In the genomic region with DNA sequence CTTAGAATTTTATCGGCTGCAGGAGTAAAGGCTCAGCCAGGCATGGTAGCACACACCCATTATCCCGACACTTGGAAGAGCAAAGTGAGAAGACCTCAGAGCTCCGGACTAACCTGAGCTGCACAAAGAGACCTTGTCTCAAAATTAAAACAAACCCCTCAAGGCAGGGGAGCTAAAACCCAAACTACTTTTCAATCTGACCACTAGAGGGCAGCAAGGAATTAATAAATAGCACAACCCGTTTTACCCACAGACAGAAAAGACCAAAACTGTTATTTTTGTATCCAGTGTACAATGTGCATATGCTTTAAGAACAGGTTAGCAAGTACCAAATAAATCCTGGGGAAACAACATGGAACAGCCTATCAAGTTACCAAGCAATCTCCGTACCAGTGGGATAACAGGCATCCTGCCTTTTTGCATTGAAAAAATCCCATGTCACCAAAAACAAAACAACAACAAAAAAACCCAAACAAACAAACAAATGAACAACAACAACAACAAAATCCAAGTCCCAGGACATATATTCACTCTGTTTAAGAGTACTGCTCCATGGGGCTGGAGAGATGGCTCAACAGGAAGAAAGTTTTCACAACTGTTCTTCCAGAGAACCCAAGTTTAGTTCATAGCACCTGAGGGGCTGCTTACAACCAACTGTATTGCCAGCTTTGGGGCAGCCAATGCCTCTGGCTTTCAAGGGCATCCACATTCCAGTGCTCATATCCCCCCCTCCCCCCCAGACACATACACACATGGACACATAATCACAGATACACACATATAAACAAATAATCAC, we compare ENCODE assay signal across 9 mouse cellular contexts. TPM values are rescaled to one million over a fixed set of nuclear protein-coding genes. Genes with fewer than 3 reads are reported as not detected.
DNase-seq lines count a peak whose midpoint lies in the region; ATAC-seq and TF ChIP-seq lines count a peak whose summit lies in the region.
"Had no signal": no experiment of that assay in that cellular context is flagged by ENCODE, and none has a peak within 500 bp of the region (broad histone marks: within the 10 kb centered on the region; RNA-seq: fewer than 3 reads in every experiment).

No protein-coding gene starts in this region.

- TF ChIP-seq POLR2A in cortical plate, adult 2 months (IDR thresholded peaks at IDR 0.05; ENCODE audit: extremely low read depth, insufficient read depth, low read length) = no peak

- peak; percentile 29 for ATAC-seq in lung, embryonic 16.5 days (ENCODE audit: low read depth)

- H3K27me3 ChIP-seq in lung, embryonic 16.5 days (ENCODE audit: control insufficient read depth, insufficient read depth, low read depth, low read length) = no peaks in the 10 kb centered on the region
- H3K27me3 ChIP-seq: embryonic facial prominence, embryonic 12.5 days had no signal

- H3K9me3 ChIP-seq in lung, embryonic 16.5 days (ENCODE audit: control insufficient read depth, low read length) = no peaks in the 10 kb centered on the region
- H3K9me3 ChIP-seq: embryonic facial prominence, embryonic 12.5 days had no signal

- peak; percentile 67 for DNase-seq in heart, adult 11 months
- DNase-seq in heart, postnatal 4 days = no peak
- DNase-seq in right cerebral cortex, adult 18-20 months = peak; percentile 4
- no peak for DNase-seq in right cerebral cortex, postnatal 10 days (ENCODE audit: low spot score in 2 of 2)
- DNase-seq in urinary bladder, adult 18-20 months (ENCODE audit: low spot score in 2 of 2) = no peak
- no peak for DNase-seq in ovary, postnatal 14 days (ENCODE audit: low spot score)

- H3K4me1 ChIP-seq in cortical plate, adult 2 months (ENCODE audit: control insufficient read depth, insufficient read depth, low read length) = no peaks in the 10 kb centered on the region
- peaks cover 10% of the 10 kb centered on the region for H3K4me1 ChIP-seq in lung, embryonic 16.5 days (replicated peaks; ENCODE audit: control insufficient read depth, insufficient read depth, low read length)
- H3K4me1 ChIP-seq: embryonic facial prominence, embryonic 12.5 days had no signal

- H3K4me2 ChIP-seq in lung, embryonic 16.5 days (ENCODE audit: low read depth, low read length) = no peak overlapping the region
- H3K4me2 ChIP-seq: embryonic facial prominence, embryonic 12.5 days had no signal

- 38% methylated on average over 5 of the region's 5 CpGs for WGBS in lung, embryonic 16.5 days

- H3K27ac ChIP-seq in cortical plate, adult 2 months (ENCODE audit: insufficient read depth, low read length) = no peak overlapping the region
- H3K27ac ChIP-seq in lung, embryonic 16.5 days (ENCODE audit: low read length) = peak overlapping the region; percentile 59
- H3K27ac ChIP-seq: embryonic facial prominence, embryonic 12.5 days had no signal

- H3K36me3 ChIP-seq in lung, embryonic 16.5 days (ENCODE audit: control insufficient read depth, insufficient read depth, low read length) = no peaks in the 10 kb centered on the region

- H3K4me3 ChIP-seq in cortical plate, adult 2 months (ENCODE audit: insufficient read depth, low read length) = no peak overlapping the region
- no peak overlapping the region for H3K4me3 ChIP-seq in lung, embryonic 16.5 days (ENCODE audit: low read length)
- H3K4me3 ChIP-seq: embryonic facial prominence, embryonic 12.5 days had no signal

- no peak overlapping the region for H3K9ac ChIP-seq in lung, embryonic 16.5 days (ENCODE audit: low read length)
- H3K9ac ChIP-seq: embryonic facial prominence, embryonic 12.5 days had no signal

- peak; percentile 29; the same call in 1 of the 2 replicates for TF ChIP-seq CTCF in cortical plate, adult 2 months (IDR thresholded peaks at IDR 0.05; ENCODE audit: extremely low read depth, insufficient read depth, low read length)

RNA-seq across cellular contexts. Expression of gene Prom1, which starts 53.1 kb away (rescaled TPM):
- 1 to 10 TPM; 3.8 to 4.3 TPM for total RNA-seq in heart, postnatal 4 days (2021)
- polyA plus RNA-seq in cortical plate, adult 2 months (2012; rRNA removed) = 18.4 and 20.7 TPM in 2 replicates
- polyA plus RNA-seq in lung, embryonic 16.5 days (2015; fragmentation: Nextera tagmentation; extraction: Ambion mirVana) = 41.4 and 43.7 TPM in 2 replicates

Comparison
In these comparisons a context has a peak if more than half of its experiments do, and no peak if none do; other contexts are left out.
1. DNase-seq: peak in heart, adult 11 months (single experiment) and right cerebral cortex, adult 18-20 months (single experiment); none in heart, postnatal 4 days (single experiment), right cerebral cortex, postnatal 10 days (0 of 2), urinary bladder, adult 18-20 months (0 of 2) and ovary, postnatal 14 days (single experiment).